Mouse (Mus musculus) CD4-positive, CD25-positive, alpha-beta regulatory T cell, adult 4 months (primary cell): ENCODE data around the gene Capzb. TPM values are rescaled to one million over a fixed set of nuclear protein-coding genes. Genes with fewer than 3 reads are reported as not detected.

Experiments
- ATAC-seq: one replicate; pipeline ENCODE4 v1.8.0; 2017
- polyA plus RNA-seq, 2 experiments: library from polyadenylated mRNA; unstranded; fragments of 100-300 nt; shearing (Covaris generic); gene quantifications; one replicate each; pipeline ENCODE4 v1.2.1; 2017

Capzb gene
- 100 to 1,000 TPM; 479 to 616 TPM for polyA plus RNA-seq

- peak; percentile 89 for ATAC-seq
Measured at GRCm38 (mm10) chr4:139192499-139193175, at the start of gene Capzb. Capzb (plus strand) TSS chr4:139192899.

- no peak for ATAC-seq
Measured at GRCm38 (mm10) chr4:139142985-139143384, 49.7 kb upstream of the Capzb start.

GRCm38 (mm10) chr4:139144577-139144976 lies 48.1 kb upstream of the Capzb start:
- ATAC-seq, result no peak

- ATAC-seq, result no peak
Measured at GRCm38 (mm10) chr4:139145156-139145555, 47.5 kb upstream of the Capzb start.

GRCm38 (mm10) chr4:139146760-139147159 lies 45.9 kb upstream of the Capzb start:
- no peak for ATAC-seq

- ATAC-seq, result no peak
Measured at GRCm38 (mm10) chr4:139151370-139151769, 41.3 kb upstream of the Capzb start.

- no peak for ATAC-seq
Measured at GRCm38 (mm10) chr4:139154576-139155307, 38.0 kb upstream of the Capzb start.

GRCm38 (mm10) chr4:139156538-139156937 lies 36.2 kb upstream of the Capzb start:
- ATAC-seq, result no peak

- no peak for ATAC-seq
Measured at GRCm38 (mm10) chr4:139158350-139158749, 34.3 kb upstream of the Capzb start.

- ATAC-seq, result no peak
Measured at GRCm38 (mm10) chr4:139161076-139161475, 31.6 kb upstream of the Capzb start.

- ATAC-seq, result no peak
Measured at GRCm38 (mm10) chr4:139164082-139164481, 28.6 kb upstream of the Capzb start.

- no peak for ATAC-seq
Measured at GRCm38 (mm10) chr4:139165259-139165658, 27.4 kb upstream of the Capzb start.

GRCm38 (mm10) chr4:139166244-139166643 lies 26.5 kb upstream of the Capzb start:
- no peak for ATAC-seq

GRCm38 (mm10) chr4:139167107-139167506 lies 25.6 kb upstream of the Capzb start:
- no peak for ATAC-seq

GRCm38 (mm10) chr4:139168985-139169747 lies 23.5 kb upstream of the Capzb start:
- no peak for ATAC-seq

- no peak for ATAC-seq
Measured at GRCm38 (mm10) chr4:139169748-139170279, 22.9 kb upstream of the Capzb start.

- no peak for ATAC-seq
Measured at GRCm38 (mm10) chr4:139175061-139175971, 17.4 kb upstream of the Capzb start.

- ATAC-seq, result no peak
Measured at GRCm38 (mm10) chr4:139176023-139176422, 16.7 kb upstream of the Capzb start.

GRCm38 (mm10) chr4:139177921-139178320 lies 14.8 kb upstream of the Capzb start:
- ATAC-seq, result no peak

- no peak for ATAC-seq
Measured at GRCm38 (mm10) chr4:139178377-139178776, 14.3 kb upstream of the Capzb start.

- ATAC-seq, result no peak
Measured at GRCm38 (mm10) chr4:139179218-139179617, 13.5 kb upstream of the Capzb start.
